Mouse (Mus musculus) A20 (cell line): ENCODE measurements around the gene Olfr449.

Source experiments
- DNase-seq: peaks from one replicate; pipeline ENCODE4 v3.0.0-alpha.2; 2011; ENCODE audit warnings: low read depth, low spot score

Gene Olfr449

DNA sequence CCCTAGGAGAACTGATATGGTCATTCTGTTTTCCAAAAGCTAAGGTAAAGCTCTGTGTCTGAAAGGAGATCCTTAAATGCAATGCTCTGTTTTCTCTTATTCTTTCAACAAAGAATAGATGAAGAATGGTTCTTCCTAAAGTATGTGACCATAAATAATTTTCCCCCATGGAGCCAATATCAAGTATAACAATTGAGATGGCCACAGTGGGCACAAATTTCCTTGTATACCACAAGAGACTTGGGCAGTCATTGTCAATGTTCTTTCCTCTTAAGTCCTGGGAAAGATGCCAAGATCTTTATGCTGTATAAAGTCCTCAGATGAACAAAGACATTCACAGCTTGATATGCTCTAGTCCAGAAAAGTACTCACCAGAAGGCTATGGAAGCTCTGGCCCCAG lies at the start of gene Olfr449:
TSS of gene Olfr449 (plus strand) at position 301 of the 400 bp plus-strand sequence.
- DNase-seq: no peak

DNA sequence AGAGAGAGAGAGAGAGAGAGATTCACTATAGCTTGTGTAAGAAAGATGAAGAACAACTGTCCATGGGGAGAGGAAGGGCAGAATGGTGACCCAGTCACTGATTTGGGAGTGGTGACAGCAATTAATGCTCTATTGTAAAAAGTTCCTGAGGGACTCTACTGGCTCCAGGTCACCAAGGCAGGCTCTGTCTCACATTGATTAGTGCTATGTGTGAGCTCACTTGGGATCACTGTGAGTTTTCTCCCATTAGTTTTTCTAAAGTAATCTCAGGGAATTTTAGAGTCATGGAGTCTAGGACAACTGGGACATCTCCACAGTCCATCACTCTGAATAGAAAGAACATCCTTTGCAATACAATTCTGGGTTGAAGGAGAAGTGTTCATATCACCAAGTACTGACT lies 49.4 kb upstream of the Olfr449 start, which contains the start of gene Olfr452:
TSS of gene Olfr452 (plus strand) at position 301 of the 400 bp plus-strand sequence.
- no peak for DNase-seq

DNA sequence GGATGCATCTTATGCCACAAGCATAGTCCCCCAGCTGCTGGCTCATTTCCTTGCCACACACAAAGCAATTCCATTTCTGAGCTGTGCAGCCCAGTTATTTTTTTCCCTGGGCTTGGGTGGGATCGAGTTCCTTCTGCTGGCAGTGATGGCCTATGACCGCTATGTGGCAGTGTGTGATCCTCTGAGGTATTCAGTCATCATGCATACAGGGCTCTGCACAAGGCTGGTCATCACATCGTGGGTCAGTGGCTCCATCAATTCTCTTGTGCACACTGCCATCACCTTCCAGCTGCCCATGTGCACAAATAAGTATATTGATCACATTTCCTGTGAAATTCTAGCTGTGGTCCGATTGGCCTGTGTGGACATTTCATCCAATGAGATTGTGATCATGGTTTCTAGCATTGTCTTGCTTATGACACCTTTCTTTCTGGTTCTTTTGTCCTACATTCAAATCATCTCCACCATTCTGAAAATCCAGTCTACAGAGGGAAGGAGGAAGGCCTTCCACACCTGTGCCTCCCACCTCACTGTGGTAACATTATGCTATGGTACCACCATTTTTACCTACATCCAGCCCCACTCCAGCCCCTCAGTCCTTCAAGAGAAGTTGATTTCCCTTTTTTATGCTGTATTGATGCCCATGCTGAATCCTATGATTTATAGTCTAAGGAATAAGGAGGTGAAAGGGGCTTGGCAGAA lies 43.8 kb upstream of the Olfr449 start:
- DNase-seq: no peak

DNA sequence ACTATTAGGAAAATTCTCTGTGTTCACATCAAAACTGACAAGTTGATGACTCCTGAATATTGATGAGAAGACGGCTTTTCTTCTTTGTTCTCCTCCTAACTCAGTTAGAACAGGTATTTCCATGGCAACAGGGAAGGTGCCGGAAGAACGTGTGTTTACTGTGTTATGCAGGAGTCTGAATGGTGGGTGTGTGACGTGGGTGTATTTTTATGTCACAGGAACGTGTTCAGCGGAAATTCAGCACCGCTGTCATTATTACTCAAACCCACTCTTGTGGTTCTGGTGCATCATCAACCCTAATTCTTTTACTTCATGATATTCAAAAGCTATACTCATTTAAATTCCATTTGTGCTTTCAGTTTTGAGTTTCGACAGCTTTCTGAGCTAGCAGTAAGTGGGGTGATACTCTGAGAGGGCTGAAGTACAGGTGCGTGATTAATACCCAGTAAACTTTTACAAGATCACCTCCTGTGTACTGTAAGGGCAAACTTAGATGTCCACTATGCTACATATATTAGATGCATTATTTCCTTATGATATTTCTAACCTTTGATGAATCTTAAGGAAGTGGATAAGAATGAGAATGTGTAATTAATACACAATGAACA lies 43.1 kb upstream of the Olfr449 start:
- DNase-seq: no peak

DNA sequence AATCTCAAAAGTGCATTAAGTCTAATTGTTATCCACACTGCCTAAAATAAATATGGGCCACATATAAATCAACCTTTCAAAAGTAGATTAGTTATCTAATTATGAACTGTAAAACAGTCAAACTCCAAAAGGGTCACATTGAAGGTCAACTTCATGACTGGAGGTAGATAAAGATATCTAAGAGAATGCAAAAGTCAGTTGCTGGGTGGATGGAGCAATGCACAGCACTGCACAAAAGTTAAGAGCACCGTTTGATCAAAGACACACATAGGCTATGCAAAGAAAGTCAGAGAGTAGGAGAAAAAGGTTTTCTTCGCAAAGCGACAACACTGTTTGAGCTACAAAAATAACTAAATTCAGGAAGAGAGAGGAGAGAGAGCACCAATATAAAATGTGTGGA lies 39.2 kb upstream of the Olfr449 start:
- no peak for DNase-seq

DNA sequence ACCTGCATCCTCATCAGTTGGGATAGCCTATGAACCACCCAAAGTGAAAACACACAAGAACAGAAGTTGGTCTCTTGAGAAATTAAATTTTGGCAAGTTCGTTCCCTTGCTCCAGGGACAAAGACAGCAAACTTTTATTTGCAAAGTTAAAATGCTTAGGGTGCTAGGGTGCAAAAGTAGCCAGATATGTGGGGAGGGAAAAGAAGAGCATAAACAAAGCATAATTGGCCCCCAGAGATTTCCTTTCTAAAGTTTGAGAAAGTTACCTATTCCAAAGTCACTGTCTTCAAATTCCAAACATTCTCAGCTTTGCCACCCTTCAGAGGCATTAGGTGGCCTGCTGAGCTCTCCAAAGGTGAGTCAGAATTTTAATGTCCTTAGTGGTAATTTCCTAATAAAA lies 22.5 kb upstream of the Olfr449 start, which contains the start of gene Olfr450:
TSS of gene Olfr450 (plus strand) at position 301 of the 400 bp plus-strand sequence.
- no peak for DNase-seq

DNA sequence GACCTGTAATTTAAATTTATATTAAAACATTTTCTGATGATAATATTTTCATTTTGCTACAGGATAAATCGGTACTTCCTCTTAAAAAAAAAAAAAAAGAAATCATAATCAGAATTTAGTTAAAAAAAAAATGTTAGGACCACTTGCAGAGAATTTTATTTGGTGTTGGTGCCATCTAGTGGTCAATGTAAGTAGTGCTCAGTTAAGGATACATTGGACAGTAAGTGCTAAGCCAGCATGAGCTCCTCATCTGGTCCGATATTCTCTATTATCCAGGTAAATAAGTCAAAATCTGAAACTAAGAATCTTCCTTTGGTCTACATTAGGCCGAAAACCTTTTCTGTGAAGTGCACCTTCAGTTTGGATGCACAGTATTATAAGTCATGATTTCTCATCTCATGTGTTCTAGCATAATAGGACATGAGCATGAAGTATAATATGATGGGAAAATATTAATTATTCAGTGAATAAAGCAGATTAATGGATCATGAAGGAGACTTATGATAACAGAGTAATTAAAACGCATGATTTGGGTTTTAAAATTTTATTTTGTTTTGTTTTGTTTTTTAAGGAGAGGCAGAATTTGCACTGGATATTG lies 26.1 kb downstream of the Olfr449 start:
- DNase-seq: peak; percentile 49

DNA sequence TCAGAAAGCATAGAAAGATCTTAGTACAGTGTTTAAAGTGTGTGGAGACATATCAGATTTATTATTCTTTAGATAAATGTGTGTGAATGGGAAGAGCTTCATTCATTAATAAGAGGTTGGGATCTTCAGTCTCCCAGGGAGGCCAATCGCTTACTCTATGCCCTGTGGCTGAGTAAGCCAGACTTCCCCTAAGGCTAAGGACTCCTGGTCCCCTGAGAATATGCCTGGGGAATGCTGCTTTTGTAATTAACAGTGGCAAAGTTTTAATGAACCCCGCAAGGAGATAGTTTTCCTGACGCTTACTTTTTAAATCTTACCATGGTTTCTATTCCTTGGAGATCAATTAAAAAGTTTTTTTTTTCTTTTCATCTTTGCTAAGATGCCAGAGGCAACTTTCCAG lies 35.5 kb downstream of the Olfr449 start:
- DNase-seq: no peak

DNA sequence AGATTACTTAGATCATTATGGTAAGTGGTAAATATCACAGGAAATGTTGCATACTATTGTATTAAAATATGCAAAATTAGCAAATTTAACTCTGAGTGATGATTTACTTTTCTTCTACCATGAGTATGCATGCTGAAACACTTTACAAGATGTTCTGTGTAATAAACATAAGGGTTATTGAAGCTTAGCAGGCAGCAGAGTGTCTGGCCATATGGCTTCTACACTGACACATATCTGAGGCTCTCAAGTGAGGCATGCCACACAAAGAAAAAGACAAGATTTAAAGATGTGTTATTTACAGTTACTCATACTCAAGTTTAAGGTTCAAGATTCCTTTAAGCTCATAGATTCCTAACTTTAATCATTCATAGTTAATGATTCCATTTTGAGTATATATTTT lies 42.1 kb downstream of the Olfr449 start:
- no peak for DNase-seq
